Mouse (Mus musculus) heart, adult 9 months (tissue): ENCODE measurements around the gene Glyat.
"Not testable (repeated sequence)": the region's sequence is repeated elsewhere in the genome, so short reads cannot be mapped to it uniquely, and the experiment has no call there.

Experiments
- DNase-seq, 2 experiments: peaks; one replicate each; pipeline ENCODE4 v3.0.0; 2022; ENCODE audit warnings: low spot score in 2 of 2

Gene Glyat

DNA sequence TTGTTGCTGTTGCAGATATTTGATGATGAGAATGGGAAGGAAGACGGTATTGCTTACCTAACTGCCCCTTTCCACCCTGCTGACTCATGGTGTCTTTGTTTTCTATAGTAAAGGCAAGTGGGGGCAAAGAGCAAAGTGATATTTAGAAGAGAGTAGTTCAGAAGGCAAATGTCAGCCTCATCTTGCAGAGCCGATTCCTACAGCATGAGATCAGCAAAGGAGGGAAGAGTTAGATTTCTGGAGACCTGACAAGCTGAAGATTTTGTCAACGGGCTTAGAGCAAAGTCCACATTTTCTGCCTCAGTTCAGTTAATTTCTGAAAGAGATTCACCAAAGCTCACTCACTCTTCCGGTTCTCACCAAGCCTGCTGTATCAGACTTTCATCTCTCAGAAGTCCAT is at the start of gene Glyat:
Gene Glyat, plus strand, starts transcription at position 133 of the 400 bp plus-strand sequence.
- no peak for DNase-seq

GRCm38 (mm10) chr19:12585310-12585709 is 47.8 kb upstream of the Glyat start:
- DNase-seq = peak; percentile 50 to 66

DNA sequence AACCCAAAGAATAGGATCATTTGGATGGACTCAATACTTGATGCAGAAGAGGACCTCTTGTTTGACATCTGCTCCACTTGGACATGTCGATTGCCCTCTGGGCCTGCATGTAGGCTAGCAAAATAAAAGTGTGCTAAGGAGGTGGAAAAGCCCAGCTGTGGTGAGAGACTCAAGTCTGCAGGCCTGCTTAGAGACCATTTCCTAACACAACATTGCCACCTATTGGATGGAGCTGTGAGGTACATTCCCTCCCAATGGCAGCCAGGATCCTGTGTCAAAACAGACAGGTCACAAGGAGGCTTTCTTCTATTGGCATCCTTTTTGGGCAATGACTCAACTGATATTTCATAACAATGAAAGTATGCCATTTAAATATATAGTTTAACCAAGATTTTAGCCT is 41.2 kb upstream of the Glyat start:
- peak; percentile 65 to 79 for DNase-seq

- no peak for DNase-seq
These were observed 38.0 kb upstream of the Glyat start for GRCm38 (mm10) chr19:12595135-12595529.

DNA sequence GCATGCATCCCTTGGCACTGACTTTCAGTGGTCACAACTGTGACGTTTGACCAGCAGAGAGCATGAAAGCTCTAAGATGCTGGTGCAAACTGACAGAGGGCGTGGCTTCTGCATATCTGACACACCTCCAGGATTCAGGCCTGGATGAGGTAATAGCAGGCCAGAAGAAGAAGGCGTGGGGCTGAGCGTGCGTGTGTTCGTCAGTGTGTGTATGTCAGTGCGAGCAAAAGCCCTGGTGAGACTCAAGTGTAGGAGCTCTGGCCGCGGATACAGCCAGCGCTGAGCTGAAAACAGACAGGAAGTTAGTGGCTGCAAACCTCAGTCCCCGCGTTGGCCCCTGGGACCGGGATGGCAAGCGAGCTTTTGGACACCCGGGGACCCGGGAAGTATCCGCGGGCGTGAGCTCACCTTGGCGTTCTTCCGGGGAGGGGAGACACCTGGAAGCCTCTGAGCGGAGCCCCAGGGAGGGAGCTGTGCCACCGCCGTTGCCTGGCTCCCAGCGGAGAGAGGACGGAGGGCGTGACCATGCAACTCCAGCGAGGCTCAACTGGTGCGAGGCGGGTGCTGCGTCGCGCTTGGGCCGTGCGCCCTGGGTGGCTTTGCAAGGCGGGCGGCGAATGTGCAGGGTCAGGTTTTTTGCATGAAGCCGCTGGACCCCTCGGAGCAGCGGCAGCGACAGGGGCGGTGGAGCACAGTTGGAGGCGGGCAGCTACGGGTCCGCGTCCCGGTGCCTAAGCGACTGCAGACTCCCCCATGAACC is 37.4 kb upstream of the Glyat start:
- DNase-seq = peak; percentile 12 to 33

- DNase-seq = no peak
These were observed 36.6 kb upstream of the Glyat start for GRCm38 (mm10) chr19:12596290-12597072.

- no peak for DNase-seq
These were observed 36.1 kb upstream of the Glyat start for GRCm38 (mm10) chr19:12597073-12597405.

DNA sequence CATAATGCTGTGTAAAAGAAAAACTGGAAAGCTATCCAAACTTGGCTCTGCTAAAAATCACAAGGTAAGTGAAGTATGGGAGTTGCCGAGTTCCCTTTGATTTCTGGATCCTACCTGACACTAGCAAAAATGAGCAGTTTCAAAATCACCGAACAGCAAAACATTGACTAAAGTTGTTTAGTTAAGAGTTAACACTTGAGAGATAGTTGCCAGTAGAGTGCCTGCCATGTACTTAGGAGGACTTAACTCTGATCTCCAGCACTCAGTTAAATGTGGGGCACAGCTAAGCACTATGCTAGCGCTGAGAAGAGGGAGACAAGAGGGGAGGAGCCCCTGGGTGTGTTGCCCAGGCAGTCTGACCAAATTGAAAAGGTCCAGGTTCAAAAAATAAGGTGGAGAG is 34.4 kb upstream of the Glyat start:
- DNase-seq = no peak

- no peak for DNase-seq
These were observed 33.4 kb upstream of the Glyat start, which contains the start of gene Gm4952 for GRCm38 (mm10) chr19:12599674-12600073. TSS of gene Gm4952 (plus strand) at chr19:12599974.

- no peak for DNase-seq
These were observed 32.2 kb upstream of the Glyat start for GRCm38 (mm10) chr19:12600684-12601480.

DNA sequence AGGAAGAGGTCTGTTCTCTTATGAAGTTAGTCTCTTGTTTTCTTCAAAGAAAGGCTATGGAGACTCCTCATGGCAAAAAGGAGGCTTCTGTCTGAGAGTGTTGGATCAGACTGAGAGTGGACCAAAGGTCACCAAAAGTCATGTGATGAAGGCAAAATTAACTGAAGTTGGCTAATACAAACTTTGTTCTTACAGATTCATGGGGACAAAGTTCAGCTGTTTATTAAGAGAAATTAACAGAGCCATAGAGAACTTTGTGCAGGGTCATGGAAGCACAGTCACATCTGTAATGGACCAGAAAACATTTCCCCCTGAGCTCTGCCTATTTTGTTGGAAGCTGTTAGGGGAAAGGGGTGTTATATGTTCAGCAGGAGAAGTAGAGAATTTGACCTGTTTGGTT is 24.8 kb upstream of the Glyat start:
- DNase-seq = no peak

- DNase-seq = no peak
These were observed 19.5 kb upstream of the Glyat start for GRCm38 (mm10) chr19:12613646-12614045.

- no peak for DNase-seq
These were observed 1.2 kb downstream of the Glyat start for GRCm38 (mm10) chr19:12634259-12634658.

- no peak for DNase-seq
These were observed 1.9 kb downstream of the Glyat start for GRCm38 (mm10) chr19:12634963-12635362.

DNA sequence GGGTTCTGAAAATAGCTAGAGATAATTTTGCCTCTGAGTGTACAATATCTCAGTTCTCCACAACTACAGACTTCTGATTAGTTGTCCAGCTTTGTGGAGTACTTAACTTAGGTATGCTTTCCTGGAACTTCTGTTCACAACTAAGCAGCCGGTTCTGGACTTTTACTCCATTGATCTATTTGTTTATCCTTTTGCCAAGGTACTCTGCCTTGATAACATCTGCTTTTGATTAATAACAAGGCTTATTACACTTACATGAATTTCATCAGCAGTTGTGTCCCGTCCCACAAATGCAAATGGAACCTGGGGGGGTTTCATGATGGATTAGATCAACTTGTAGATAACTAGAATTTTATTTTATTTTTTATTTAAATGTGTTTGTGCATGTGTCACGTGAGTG is 3.8 kb downstream of the Glyat start:
- no peak for DNase-seq

- DNase-seq = no peak
These were observed 4.9 kb downstream of the Glyat start for GRCm38 (mm10) chr19:12638049-12638448.

DNA sequence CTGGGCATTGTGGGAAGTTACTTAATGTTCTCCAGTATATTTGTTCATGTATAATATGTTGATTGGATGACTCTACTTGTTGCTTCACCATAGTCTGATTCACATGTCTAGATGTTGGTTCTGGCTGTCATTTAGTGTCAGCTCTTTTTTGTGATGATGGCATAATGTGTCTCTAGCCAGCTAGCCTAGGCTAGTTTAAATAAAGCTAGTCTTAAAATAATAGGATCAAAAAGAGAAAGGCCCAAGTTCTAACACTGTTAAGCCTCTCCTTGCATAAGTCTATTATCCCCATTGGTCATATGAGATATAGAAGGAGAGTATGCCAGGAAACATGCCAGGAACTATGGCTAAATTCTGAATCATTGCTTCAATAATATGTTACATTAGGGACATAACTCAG is 16.4 kb downstream of the Glyat start:
- no peak for DNase-seq

DNA sequence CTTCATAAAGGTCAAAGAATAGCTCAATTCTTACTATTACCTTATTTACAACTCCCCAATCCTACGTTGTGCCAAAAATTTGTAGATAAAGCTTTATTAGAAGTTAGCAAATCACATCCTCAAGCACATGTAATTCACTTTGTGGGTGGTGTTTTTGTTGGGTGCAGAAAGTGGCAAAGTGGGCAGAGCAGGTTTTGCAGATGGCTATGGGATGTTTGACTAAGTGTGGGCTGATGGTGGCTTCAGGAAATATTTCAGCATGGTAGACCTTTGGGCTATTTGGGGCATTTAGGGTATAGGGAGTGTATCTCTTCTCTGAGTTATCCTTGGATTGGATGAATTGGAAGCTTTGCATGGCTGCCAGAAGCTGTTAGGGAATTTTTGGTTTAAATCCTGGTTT is 33.0 kb downstream of the Glyat start:
- DNase-seq = no peak

- DNase-seq = not testable (repeated sequence)
These were observed 35.5 kb downstream of the Glyat start for GRCm38 (mm10) chr19:12668601-12669000.

DNA sequence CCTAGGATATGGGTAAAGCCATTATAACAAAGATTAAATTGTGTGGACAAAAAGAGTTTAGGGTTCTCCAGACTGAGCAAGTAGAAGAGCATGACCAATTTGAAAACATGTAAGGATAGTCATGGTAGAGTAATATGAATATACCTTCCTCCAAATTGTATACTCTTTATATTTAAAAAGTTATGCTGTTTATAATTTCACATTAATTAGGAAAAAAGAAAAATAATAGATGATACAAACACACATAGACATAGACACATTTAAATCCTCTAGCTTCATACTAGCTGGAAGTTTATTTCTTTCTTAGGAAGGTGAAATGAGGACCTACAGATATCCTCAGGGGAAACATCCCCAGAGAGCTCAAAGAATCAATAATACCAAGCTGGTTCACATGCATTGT is 37.0 kb downstream of the Glyat start, which contains the start of gene Olfr1442:
Gene Olfr1442, plus strand, starts transcription at position 301 of the 400 bp plus-strand sequence.
- DNase-seq = no peak

- no peak for DNase-seq
These were observed 37.9 kb downstream of the Glyat start for GRCm38 (mm10) chr19:12671051-12671450.

- DNase-seq = no peak
These were observed 44.7 kb downstream of the Glyat start, which contains the start of gene Olfr1443 for GRCm38 (mm10) chr19:12677812-12678211. TSS of gene Olfr1443 (plus strand) at chr19:12678112.
